Mouse (Mus musculus) heart, postnatal 14 days (tissue): ENCODE measurements around the gene Akap13. TPM values are rescaled to one million over a fixed set of nuclear protein-coding genes. Genes with fewer than 3 reads are reported as not detected.

Source experiments
- DNase-seq, 2 experiments: peaks; one replicate each; pipeline ENCODE4 v3.0.0; 2021 to 2022
- intact Hi-C: fragments of 180-260 bp; cut with DNase I; formaldehyde crosslinking; loops from one replicate; pipeline ENCODE4 v1.15.1; 2025
- total RNA-seq, 2 experiments: library from RNA; stranded (reverse); gene quantifications; 2 replicates each; pipeline ENCODE4 v1.2.3; 2021

The Akap13 gene
- total RNA-seq, 2 experiments from 2014 or later, result 76.2 to 80.5 TPM

- intact Hi-C loops, result no loop called here
- no peak for DNase-seq
Measured at GRCm38 (mm10) chr7:75645156-75645933, 190.0 kb downstream of the Akap13 start.

- DNase-seq, result no peak
- intact Hi-C loops, result no loop called here
Measured at GRCm38 (mm10) chr7:75648051-75648450, 192.7 kb downstream of the Akap13 start.

DNA sequence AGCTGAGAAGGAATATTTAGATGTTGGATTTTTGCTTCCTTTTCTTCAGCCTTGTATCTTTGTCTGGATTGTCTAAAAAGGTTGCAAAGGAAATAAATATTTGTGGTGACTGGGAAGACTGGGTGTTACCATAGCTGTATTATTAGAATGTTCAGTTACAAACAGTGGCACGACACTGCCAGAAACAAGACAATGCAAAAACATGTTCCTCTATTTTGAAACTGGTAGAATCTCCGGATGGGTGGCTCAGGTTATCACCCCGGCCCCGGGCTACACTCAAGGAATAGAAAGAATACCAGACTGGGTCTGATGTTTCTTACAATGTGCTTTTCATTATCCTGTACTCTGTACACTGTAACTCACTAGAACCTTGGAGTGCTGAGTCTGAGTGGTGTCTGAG lies 193.6 kb downstream of the Akap13 start:
- no peak for DNase-seq

DNA sequence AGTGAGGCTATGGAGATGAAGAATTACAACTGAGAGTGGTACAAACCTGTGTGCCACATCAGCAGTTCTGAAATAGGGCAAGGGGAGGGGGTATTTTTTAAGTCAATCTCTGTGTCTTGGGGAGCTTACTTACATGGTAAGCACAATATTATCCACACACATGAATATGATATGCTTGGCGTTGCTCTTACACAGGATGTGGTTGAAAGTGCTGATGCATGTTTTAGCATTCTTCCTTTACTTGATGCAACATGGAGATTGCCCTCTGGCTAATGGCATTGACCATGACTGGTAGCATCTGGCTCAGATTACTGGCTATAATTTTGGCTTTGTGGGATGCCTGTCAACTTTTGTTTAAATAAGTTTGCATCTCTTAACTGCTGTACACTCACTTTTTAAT lies 194.6 kb downstream of the Akap13 start:
- intact Hi-C loops, result no loop called here
- DNase-seq, result no peak

More for the DNA sequence above, 193.6 kb downstream of the Akap13 start:
- intact Hi-C loops, result no loop called here

DNA sequence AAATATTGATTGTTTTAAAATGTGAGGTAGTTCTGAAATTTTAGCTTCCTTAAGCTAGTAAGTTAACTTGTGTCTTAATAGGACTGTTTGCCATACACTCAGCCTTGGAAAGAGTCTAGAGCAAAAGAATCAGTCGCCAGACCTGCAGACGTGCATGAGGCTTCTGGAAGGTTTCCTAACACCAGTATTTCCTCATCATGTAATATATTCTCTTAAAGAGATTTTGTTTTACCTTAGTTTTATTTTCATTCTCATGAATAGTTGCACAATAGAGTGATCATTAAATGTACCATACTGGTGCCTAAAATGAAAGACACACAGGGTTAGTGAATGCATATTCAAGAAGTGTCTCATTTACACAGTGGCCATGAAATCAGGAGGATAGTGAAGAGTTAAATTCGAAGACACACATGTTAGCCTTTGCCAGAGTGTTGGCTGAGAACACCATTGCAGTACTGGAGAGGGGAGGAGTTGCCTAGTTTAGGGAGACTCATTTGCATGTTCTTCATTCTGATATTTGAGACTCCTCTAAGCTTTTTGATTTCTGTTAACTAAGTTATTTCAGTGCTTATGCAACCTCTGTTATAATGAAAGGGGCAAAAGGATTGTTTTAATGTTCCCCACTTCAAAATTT lies 198.5 kb downstream of the Akap13 start:
- intact Hi-C loops, result no loop called here
- DNase-seq, result no peak

GRCm38 (mm10) chr7:75655180-75656074 lies 200.1 kb downstream of the Akap13 start:
- intact Hi-C loops, result loop anchor here (5.0 kb wide), 1 partner anchor 78 kb away; no protein-coding TSS in a partner anchor
- DNase-seq, result no peak

DNA sequence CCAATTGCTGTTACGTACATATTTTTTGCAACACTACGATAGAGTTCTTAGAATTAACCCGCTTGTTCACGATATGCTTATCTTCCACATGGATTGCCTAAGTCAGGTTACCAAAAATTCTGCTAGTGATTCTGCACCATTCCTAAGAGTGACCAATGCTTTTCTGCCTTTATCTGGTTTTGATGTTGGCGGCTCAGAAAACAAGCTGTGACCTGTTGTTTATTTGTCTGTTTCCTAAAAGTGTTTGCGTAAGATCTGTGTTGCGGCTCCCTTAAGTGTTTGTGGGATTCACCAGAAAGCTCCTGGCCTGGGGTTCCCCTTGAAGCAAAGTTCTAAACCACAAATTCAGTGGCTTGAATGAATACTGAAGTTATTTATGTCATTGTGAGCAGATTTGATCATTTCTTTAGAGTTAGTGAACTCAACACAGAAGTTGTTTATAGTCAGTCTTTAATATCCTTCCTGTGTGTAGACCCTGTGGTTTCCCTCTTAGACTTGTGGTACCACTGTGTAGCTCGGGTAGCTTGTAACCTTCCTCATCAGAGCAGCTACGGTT lies 201.0 kb downstream of the Akap13 start:
- intact Hi-C loops, result loop anchor here (5.0 kb wide), 1 partner anchor 79 kb away; no protein-coding TSS in a partner anchor
- no peak for DNase-seq

- intact Hi-C loops, result loop anchor here (5.0 kb wide), 1 partner anchor 80 kb away; no protein-coding TSS in a partner anchor
- no peak for DNase-seq
Measured at GRCm38 (mm10) chr7:75656896-75657295, 201.6 kb downstream of the Akap13 start.

DNA sequence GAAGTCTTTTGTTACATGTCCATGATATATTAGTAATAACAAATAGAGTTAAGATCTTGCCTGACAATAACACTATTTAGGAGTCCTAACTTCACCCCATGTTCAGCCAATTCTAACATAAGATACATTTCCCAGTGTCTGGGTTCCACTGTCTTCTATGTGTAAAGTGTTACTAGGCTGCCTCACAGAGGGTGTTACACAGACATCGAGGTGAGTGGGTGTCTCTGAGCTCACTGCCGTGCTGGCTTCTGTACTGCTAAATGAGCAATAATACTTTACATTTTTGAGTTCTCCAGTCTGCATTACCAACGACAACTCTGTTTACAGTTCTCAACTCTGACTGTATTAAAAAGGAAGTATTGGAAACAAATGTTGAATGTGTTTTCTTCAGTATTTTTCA lies 209.1 kb downstream of the Akap13 start:
- no peak for DNase-seq
- intact Hi-C loops, result no loop called here

- intact Hi-C loops, result no loop called here
- no peak for DNase-seq
Measured at GRCm38 (mm10) chr7:75666982-75667381, 211.6 kb downstream of the Akap13 start.

DNA sequence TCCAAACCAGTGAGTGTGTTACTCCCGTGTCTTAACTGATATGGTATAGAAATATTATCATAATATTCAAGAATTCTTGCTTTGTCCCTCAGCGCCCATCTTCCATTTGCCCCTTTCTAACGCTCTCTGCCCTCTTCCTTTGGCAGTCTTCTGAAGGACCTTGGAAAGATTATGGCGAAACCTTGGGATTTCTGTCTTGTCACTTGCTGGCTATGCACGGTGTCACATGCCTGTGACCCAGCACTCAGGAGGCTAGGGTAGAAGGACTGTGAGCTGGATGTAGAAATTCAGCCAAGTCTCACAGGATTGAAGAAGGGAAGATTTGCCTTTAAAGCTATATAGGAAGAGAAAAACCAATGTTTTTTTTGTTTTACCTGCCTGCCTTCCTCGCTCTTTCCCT lies 212.2 kb downstream of the Akap13 start:
- no peak for DNase-seq
- intact Hi-C loops, result no loop called here

- intact Hi-C loops, result no loop called here
- no peak for DNase-seq
Measured at GRCm38 (mm10) chr7:75668396-75668795, 213.1 kb downstream of the Akap13 start.

- DNase-seq, result no peak
- intact Hi-C loops, result no loop called here
Measured at GRCm38 (mm10) chr7:75669416-75669815, 214.1 kb downstream of the Akap13 start.

DNA sequence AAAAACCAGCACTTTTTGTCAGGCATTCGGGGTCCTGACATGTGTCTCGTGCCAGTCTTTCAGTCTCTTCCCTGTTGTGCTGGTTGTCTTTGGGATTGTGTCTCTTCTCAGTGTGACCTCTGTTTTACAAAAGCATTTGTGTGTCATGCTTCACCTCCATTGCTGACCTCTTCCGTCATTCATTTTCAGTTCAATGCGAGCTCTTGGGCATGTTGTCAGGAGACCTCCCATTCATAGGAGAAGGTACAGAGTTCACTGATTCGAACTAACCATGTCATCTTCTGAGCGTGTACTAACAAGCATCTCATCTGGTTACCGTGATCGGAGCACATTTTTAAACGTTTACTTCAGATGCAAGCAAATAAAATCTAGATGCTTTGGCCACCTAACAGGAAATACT lies 224.3 kb downstream of the Akap13 start:
- intact Hi-C loops, result no loop called here
- no peak for DNase-seq

- DNase-seq, result peak in 1 of 2 experiments; percentile 17
- intact Hi-C loops, result no loop called here
Measured at GRCm38 (mm10) chr7:75682901-75683300, 227.6 kb downstream of the Akap13 start.

DNA sequence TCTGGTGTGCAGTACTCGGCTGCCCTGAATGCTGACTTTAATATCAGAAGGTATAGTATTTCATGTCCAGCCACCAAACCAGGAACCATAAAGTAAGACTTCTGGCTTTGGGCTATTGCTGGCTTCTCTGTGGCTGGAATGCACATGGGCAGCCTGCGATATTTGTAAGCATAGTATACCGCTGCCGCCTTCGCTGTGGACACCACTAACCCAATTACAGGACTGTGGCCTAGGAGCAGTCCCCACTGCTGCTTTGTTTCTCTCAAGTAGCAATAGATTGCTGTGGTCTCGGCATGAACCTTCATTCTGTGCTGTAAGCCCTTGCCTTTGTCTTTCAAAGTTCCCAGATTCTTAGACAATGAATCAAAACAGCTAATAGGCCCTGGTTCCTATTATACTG lies 228.1 kb downstream of the Akap13 start:
- DNase-seq, result no peak
- intact Hi-C loops, result no loop called here

DNA sequence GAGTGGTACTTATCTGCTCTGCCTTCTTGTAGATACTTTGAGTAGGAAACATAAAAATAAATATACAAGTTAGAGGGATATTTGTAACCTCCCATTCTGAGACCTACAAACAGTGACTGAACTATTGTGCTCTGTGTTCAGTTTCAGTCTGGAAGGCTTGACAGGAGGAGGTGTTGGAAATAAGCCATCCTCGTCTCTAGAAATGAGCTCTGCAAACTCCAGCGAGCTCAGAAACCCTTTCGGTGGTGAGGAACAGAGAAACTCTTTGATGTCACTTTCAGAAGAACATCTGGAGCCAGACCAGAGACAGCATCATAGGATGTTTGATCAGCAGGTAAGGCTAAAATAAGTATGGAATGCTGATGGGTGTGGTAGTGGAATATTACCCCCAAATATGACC lies 229.6 kb downstream of the Akap13 start:
- intact Hi-C loops, result loop anchor here (5.0 kb wide), 1 partner anchor 43 kb away; no protein-coding TSS in a partner anchor
- no peak for DNase-seq

GRCm38 (mm10) chr7:75686046-75686826 lies 230.9 kb downstream of the Akap13 start:
- DNase-seq, result no peak
- intact Hi-C loops, result loop anchor here (5.0 kb wide), 1 partner anchor 44 kb away; no protein-coding TSS in a partner anchor

DNA sequence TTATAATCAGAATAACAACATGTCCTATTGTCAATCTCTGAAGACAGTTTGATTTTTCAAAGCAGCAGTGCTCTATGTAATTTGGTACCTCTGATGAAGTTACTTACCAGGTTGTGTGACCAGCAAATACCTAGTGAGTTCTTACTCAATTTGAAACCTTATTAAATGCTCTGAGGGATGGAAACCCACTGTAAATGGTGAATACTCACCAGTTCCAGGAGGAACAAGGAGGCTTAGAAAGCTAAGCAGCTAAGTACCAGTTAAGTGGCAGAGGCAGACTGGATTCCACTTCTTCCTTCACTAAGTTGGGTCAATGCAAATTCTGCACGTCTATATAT lies 231.5 kb downstream of the Akap13 start:
- intact Hi-C loops, result loop anchor here (5.0 kb wide), 1 partner anchor 44 kb away; no protein-coding TSS in a partner anchor
- DNase-seq, result no peak

GRCm38 (mm10) chr7:75688144-75688543 lies 232.8 kb downstream of the Akap13 start:
- intact Hi-C loops, result loop anchor here (5.0 kb wide), 1 partner anchor 46 kb away; no protein-coding TSS in a partner anchor
- no peak for DNase-seq
